Mouse (Mus musculus): ENCODE results near the gene Mcee. TPM values are rescaled to one million over a fixed set of nuclear protein-coding genes. Genes with fewer than 3 reads are reported as not detected.

Gene Mcee
- 111 and 152 TPM in 2 replicates for polyA plus RNA-seq (2015; fragmentation: Nextera tagmentation; extraction: Ambion mirVana)

DNA sequence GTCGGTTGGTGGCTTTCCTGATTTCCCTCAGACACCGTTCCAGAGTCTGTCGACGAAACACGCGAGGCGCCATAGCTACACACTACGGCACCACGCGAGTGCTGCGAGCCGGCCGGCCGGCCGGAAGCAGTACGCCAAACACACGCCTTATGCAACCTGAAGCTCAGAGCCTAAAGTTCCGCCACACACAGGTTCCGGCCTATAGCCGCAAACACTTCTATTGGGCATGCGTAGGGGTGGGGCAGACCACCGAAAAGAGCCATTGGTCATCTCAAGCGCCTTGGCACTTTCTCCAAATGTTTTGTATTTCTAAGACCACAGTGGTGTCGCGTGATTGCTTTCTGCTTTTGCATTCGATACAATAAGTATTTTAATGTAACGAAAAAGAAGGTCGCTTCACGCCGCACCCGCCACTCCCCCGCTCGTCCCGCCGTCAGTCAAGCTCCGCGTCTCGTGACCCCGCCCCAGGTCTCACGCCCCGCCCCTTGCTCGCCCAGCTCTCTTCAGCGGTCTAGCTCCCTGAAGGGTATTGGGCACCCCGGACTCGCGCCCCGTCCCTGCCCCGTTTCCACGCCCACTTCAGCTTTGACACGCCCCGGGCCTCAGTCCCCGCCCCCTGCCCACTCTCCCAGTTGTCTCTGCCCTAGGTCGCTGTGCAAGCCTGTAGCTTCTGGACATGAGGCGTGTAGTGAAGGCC is at the start of gene Mcee, which contains the start of gene Mphosph10:
Mcee (plus strand) TSS at position 486 of the 697 bp plus-strand sequence.
Mphosph10 (minus strand) TSS at position 147 of the 697 bp plus-strand sequence.
- Histone ChIP-seq H3K27me3 (no peaks in the 10 kb centered on the region), H3K9ac (peak within 1 kb of the TSS; percentile 85), H3K4me3 (peak within 1 kb of the TSS; percentile 72), H3K36me3 (peaks cover 23% of the 10 kb centered on the region), H3K4me1 (replicated peaks) (peaks cover 15% of the 10 kb centered on the region), H3K27ac (peak within 1 kb of the TSS; percentile 86), H3K9me3 (replicated peaks) (no peaks in the 10 kb centered on the region), H3K4me2 (peak within 1 kb of the TSS; percentile 95)
- WGBS = under 1% methylated on average over 54 of the region's 54 CpGs
- peak; percentile 99 for ATAC-seq (replicated peaks; ENCODE audit: insufficient number of reproducible peaks, insufficient read depth, low FRiP score, low read depth)

DNA sequence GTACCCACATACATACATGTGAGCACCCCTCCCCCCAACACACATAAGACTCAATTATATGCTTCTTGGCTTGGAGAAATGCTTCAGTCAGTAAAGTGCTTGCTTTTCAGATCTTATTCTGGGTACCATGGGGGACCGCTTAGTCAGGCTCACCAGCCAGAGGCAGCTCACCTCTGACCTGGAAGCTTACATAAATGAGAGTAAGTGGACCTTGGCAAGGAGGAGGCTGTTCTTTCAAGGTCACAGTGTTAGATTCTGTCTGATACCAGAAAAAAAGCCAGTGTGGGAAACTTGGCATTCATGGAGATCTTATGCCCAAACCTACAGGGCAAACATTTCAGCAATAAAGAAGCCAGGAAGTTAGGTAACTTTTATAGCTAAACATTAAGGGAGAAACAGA is 44.6 kb upstream of the Mcee start:
- H3K9ac ChIP-seq = no peak overlapping the region
- ATAC-seq (replicated peaks; ENCODE audit: insufficient number of reproducible peaks, insufficient read depth, low FRiP score, low read depth) = no peak
- no peak overlapping the region for H3K4me3 ChIP-seq
- H3K4me1 ChIP-seq (replicated peaks) = no peaks in the 10 kb centered on the region
- no peak overlapping the region for H3K4me2 ChIP-seq
- H3K9me3 ChIP-seq (replicated peaks) = no peaks in the 10 kb centered on the region
- H3K27ac ChIP-seq = no peak overlapping the region
- H3K36me3 ChIP-seq = peaks cover 19% of the 10 kb centered on the region
- H3K27me3 ChIP-seq = no peaks in the 10 kb centered on the region
- 94% methylated on average over 1 of the region's 1 CpGs for WGBS

DNA sequence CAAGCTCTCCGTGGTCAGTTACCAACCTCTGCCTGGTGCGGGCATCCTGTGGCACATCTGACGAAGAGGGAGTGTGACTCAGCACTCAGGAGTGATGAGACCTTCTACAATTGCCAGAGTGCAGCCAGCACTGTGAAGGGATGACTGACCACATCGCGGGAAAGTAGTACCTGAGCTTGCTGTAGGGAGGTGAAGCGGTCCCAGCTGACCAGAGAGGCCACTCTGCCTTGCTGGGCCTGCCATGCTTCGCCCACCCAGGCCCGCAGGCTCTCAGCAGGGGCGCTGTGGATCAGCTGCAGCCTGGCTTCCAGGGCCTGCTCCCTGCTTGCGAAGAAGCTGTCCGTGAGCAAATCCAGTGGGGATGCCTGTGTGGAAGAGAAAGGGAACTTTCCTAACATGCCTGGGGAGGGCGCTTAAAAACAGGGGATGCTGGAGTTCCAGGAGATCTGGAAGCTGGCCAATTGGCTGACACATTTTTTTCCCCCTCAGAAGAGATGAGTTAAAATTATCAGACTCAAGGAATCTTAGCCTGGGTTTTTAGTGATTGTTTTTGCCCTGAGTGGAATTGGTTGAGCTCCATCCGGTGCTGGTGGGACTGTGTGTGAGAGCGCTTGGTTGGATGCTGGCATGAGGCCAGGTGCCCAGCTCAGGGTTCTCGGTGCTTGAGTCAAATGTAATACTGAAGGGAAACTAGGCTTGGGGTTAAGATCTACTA is 43.1 kb upstream of the Mcee start:
- H3K9ac ChIP-seq = no peak overlapping the region
- WGBS = 77% methylated on average over 15 of the region's 15 CpGs
- H3K27me3 ChIP-seq = no peaks in the 10 kb centered on the region
- H3K9me3 ChIP-seq (replicated peaks) = no peaks in the 10 kb centered on the region
- no peak for ATAC-seq (replicated peaks; ENCODE audit: insufficient number of reproducible peaks, insufficient read depth, low FRiP score, low read depth)
- no peak overlapping the region for H3K4me3 ChIP-seq
- peaks cover 28% of the 10 kb centered on the region for H3K36me3 ChIP-seq
- no peak overlapping the region for H3K27ac ChIP-seq
- H3K4me1 ChIP-seq (replicated peaks) = no peaks in the 10 kb centered on the region
- H3K4me2 ChIP-seq = no peak overlapping the region

DNA sequence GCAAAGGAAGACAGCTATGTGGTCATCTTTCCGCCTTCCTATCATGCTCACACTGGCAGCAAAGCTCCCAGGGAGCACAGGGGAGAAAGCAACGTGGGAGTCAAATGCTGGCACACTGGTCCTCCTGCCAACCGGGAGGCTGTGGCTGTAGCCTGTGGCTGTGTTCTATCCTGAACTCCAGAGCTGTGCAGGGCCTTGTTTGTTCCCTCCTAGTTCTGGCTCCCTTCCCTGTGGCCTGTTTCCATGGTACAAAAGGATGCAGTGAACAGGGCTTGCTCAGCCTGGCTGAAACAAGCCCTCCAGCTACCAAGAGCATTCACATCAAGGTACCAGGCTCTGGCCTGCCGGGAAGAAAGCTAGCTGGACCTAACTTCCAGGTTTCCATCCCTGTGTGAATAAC is 41.3 kb upstream of the Mcee start:
- 71% methylated on average over 4 of the region's 4 CpGs for WGBS
- Histone ChIP-seq H3K9me3 (replicated peaks) (no peaks in the 10 kb centered on the region), H3K4me3 (no peak overlapping the region), H3K4me2 (no peak overlapping the region), H3K36me3 (peaks cover 30% of the 10 kb centered on the region), H3K27me3 (no peaks in the 10 kb centered on the region), H3K9ac (no peak overlapping the region), H3K4me1 (replicated peaks) (no peaks in the 10 kb centered on the region), H3K27ac (no peak overlapping the region)
- ATAC-seq (replicated peaks; ENCODE audit: insufficient number of reproducible peaks, insufficient read depth, low FRiP score, low read depth) = no peak

DNA sequence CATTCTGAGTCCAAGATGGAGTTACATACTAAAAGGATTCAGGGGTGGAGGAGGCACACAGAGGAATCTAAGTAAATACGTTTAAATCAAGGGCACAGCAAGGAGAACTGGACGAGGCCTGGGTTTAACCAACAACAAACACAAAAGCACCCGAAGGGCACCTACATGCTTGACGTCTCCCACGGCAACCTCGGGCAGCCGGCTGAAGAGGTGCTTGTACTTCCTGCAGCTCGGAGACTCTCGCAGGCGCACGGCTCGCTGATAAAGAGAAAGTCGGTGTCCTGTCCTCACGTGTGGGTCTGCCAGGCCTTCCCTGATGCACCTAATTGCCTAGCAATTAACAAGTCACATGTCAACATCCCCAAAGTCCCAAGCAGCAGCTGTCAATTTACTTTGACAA is 38.2 kb upstream of the Mcee start:
- no peak overlapping the region for H3K4me2 ChIP-seq
- H3K9me3 ChIP-seq (replicated peaks) = no peaks in the 10 kb centered on the region
- H3K27ac ChIP-seq = no peak overlapping the region
- peaks cover 21% of the 10 kb centered on the region for H3K36me3 ChIP-seq
- 58% methylated on average over 14 of the region's 14 CpGs for WGBS
- no peak overlapping the region for H3K4me3 ChIP-seq
- no peaks in the 10 kb centered on the region for H3K27me3 ChIP-seq
- ATAC-seq (replicated peaks; ENCODE audit: insufficient number of reproducible peaks, insufficient read depth, low FRiP score, low read depth) = no peak
- no peak overlapping the region for H3K9ac ChIP-seq
- peaks cover 4% of the 10 kb centered on the region; the same call in 1 of the 2 replicates for H3K4me1 ChIP-seq (replicated peaks)

DNA sequence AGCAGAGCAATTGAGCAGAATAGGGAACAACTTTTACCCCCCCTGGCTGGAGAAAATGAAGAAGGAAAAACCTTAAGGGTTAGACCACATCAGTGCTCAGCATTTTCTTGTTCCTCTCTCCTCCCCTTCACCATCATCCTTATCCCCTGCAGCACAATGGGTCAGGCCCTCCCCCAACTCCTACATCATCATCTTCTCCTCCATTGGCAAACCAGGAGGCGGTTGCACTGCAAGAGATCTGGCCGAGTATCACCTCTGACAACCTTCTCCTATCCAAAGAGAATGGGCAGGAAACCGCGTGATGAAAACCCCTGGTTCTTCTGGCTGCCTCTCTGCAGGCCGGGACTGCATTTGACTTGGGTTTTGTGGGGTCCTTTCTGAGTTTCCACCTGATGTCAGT is 35.7 kb upstream of the Mcee start:
- H3K27me3 ChIP-seq = no peaks in the 10 kb centered on the region
- no peaks in the 10 kb centered on the region for H3K9me3 ChIP-seq (replicated peaks)
- H3K9ac ChIP-seq = no peak overlapping the region
- no peak overlapping the region for H3K27ac ChIP-seq
- H3K4me3 ChIP-seq = no peak overlapping the region
- no peak overlapping the region for H3K4me2 ChIP-seq
- no peak for ATAC-seq (replicated peaks; ENCODE audit: insufficient number of reproducible peaks, insufficient read depth, low FRiP score, low read depth)
- peaks cover 4% of the 10 kb centered on the region; the same call in 1 of the 2 replicates for H3K4me1 ChIP-seq (replicated peaks)
- WGBS = 86% methylated on average over 5 of the region's 5 CpGs
- H3K36me3 ChIP-seq = peaks cover 28% of the 10 kb centered on the region

DNA sequence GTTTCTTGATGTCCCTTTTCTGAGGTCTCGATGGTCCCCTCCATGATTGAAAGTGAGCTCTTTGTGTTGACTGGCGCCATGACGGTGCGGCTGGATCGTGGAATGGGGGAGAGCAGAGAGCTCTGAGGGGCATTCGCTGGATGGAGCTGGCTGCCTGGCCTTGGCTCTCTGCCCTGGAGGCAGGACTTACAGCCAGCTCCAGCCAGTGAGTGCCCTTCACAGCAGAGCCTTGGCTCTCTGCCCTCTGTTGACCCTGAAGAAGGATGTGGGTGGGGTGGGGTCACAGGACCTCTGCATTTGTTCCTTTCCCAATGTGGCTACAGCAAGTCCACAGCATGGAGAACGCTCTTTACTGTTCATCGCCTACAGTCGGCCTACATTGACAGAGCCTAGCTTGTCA is 35.0 kb upstream of the Mcee start:
- no peak overlapping the region for H3K4me3 ChIP-seq
- H3K9ac ChIP-seq = no peak overlapping the region
- H3K27me3 ChIP-seq = no peaks in the 10 kb centered on the region
- ATAC-seq (replicated peaks; ENCODE audit: insufficient number of reproducible peaks, insufficient read depth, low FRiP score, low read depth) = peak; percentile 47; the same call in 1 of the 2 replicates
- H3K36me3 ChIP-seq = peaks cover 35% of the 10 kb centered on the region
- peaks cover 4% of the 10 kb centered on the region; the same call in 1 of the 2 replicates for H3K4me1 ChIP-seq (replicated peaks)
- H3K27ac ChIP-seq = no peak overlapping the region
- no peaks in the 10 kb centered on the region for H3K9me3 ChIP-seq (replicated peaks)
- 87% methylated on average over 9 of the region's 9 CpGs for WGBS
- H3K4me2 ChIP-seq = no peak overlapping the region

DNA sequence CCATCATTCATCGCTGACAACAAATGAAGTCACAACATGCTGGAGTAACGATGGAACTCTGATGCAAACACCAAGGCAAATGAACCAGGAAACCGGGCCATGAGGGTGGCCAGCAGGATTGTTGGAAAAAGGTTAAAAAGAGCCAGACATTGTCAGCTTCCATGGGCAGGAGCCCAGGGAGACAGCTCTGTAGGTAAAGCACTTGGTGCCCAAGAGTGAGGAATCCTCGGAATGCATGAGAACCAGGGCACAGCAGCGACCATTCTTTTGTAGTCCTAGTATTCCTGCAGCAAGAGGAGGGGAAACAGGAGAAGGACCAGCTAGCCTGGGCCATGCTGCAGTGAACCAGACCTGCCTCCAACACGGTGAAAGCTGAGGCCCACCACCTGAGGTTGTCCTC is 33.7 kb upstream of the Mcee start:
- H3K4me1 ChIP-seq (replicated peaks) = peaks cover 4% of the 10 kb centered on the region; the same call in 1 of the 2 replicates
- no peak overlapping the region for H3K9ac ChIP-seq
- H3K27ac ChIP-seq = no peak overlapping the region
- no peaks in the 10 kb centered on the region for H3K27me3 ChIP-seq
- 65% methylated on average over 6 of the region's 6 CpGs for WGBS
- peaks cover 37% of the 10 kb centered on the region for H3K36me3 ChIP-seq
- no peak overlapping the region for H3K4me2 ChIP-seq
- no peak overlapping the region for H3K4me3 ChIP-seq
- no peaks in the 10 kb centered on the region for H3K9me3 ChIP-seq (replicated peaks)
- ATAC-seq (replicated peaks; ENCODE audit: insufficient number of reproducible peaks, insufficient read depth, low FRiP score, low read depth) = no peak

DNA sequence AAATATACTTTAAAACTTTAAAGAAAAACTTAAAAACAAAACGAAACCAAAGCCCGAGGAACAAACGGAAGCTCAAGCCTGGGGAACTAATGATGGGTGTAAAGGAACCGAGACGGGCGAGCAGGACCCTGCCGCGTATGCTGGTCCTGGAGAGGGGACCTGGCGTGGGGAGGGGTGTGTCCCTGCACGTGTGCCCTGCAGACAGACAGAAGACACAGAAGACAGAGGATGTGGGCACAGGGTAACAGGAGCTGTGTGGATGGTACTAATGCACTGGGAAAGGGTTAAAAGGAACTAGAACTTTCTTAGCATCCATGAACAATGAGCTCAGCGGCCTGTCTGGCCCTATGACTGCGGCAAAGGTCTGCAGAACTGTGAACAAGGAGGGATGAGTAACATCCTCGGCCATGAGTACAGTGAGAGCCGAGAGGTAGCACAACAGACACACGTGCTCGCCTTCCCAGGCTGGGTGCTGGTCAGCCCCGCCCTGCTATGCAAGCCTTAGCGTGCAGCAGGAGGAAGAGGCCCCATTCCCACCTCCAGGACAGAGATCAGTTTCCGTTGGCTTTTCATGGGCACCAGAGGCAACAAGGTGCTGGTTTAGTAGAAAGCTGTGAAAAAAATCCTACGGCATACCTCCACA is 32.3 kb upstream of the Mcee start:
- H3K27me3 ChIP-seq = no peaks in the 10 kb centered on the region
- H3K27ac ChIP-seq = no peak overlapping the region
- peaks cover 4% of the 10 kb centered on the region; the same call in 1 of the 2 replicates for H3K4me1 ChIP-seq (replicated peaks)
- H3K9me3 ChIP-seq (replicated peaks) = no peaks in the 10 kb centered on the region
- no peak overlapping the region for H3K9ac ChIP-seq
- no peak for ATAC-seq (replicated peaks; ENCODE audit: insufficient number of reproducible peaks, insufficient read depth, low FRiP score, low read depth)
- H3K4me2 ChIP-seq = no peak overlapping the region
- WGBS = 82% methylated on average over 20 of the region's 20 CpGs
- H3K4me3 ChIP-seq = no peak overlapping the region
- peaks cover 49% of the 10 kb centered on the region for H3K36me3 ChIP-seq

DNA sequence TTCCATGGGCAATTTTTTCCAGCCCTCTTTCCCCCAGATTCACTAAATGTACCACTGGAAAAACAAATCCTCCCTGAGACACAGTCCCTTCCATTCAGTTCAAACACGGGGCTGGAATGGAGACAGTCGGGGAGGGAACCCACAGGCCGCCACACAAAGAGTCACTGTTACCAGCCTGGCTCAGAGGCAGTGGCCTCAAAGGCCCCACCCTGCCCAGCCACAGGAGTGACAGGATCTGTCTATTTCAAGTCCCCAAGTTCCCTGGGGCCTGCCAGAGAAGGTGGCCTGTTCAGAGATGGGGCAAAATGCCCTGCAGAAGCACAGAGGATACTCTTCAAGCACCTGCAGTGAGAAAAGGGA is 31.8 kb upstream of the Mcee start:
- Histone ChIP-seq H3K27ac (no peak overlapping the region), H3K36me3 (peaks cover 47% of the 10 kb centered on the region), H3K9me3 (replicated peaks) (no peaks in the 10 kb centered on the region), H3K4me1 (replicated peaks) (peaks cover 4% of the 10 kb centered on the region; the same call in 1 of the 2 replicates), H3K4me3 (no peak overlapping the region), H3K4me2 (no peak overlapping the region), H3K27me3 (no peaks in the 10 kb centered on the region), H3K9ac (no peak overlapping the region)
- WGBS = 56% methylated on average over 3 of the region's 3 CpGs
- ATAC-seq (replicated peaks; ENCODE audit: insufficient number of reproducible peaks, insufficient read depth, low FRiP score, low read depth) = no peak

DNA sequence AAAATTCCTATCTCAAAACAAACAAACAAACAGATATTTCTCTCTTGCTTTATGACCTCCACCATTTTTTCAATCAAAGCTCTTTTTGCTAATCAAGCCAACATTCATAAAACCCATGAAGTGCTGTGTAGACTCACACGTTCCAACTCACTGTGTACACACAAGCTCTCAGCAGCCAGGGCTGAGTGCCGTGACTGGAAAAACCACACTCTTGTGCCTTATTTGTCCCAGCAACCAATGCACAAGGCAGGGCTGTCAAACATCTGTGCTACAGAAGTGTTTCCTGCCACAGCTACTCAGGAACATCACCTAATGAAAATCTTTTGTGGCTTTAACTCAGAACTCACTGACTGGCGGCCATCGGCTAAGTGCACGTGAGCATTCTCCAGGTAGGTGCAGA is 26.5 kb upstream of the Mcee start:
- Histone ChIP-seq H3K4me1 (replicated peaks) (no peaks in the 10 kb centered on the region), H3K9me3 (replicated peaks) (no peaks in the 10 kb centered on the region), H3K4me2 (no peak overlapping the region), H3K27ac (no peak overlapping the region), H3K36me3 (peaks cover 51% of the 10 kb centered on the region), H3K27me3 (no peaks in the 10 kb centered on the region), H3K9ac (no peak overlapping the region), H3K4me3 (no peak overlapping the region)
- 86% methylated on average over 5 of the region's 5 CpGs for WGBS
- ATAC-seq (replicated peaks; ENCODE audit: insufficient number of reproducible peaks, insufficient read depth, low FRiP score, low read depth) = no peak
